Mouse (Mus musculus) urinary bladder, postnatal 4 days (tissue): ENCODE results near the gene Cyfip2.

Experiments used
- DNase-seq, 2 experiments: peaks; one replicate each; pipeline ENCODE4 v3.0.0; 2021 to 2022; ENCODE audit warnings: low spot score in 2 of 2

The Cyfip2 gene

GRCm38 (mm10) chr11:46308271-46308974 lies 4.2 kb downstream of the Cyfip2 start:
- DNase-seq = no peak

- DNase-seq = no peak
Measured at GRCm38 (mm10) chr11:46307768-46308167, 4.9 kb downstream of the Cyfip2 start.

- no peak for DNase-seq
Measured at GRCm38 (mm10) chr11:46306776-46307175, 5.9 kb downstream of the Cyfip2 start.

- no peak for DNase-seq
Measured at GRCm38 (mm10) chr11:46305881-46306520, 6.7 kb downstream of the Cyfip2 start.

- DNase-seq = no peak
Measured at GRCm38 (mm10) chr11:46304864-46305710, 7.6 kb downstream of the Cyfip2 start.

GRCm38 (mm10) chr11:46304093-46304492 lies 8.6 kb downstream of the Cyfip2 start:
- no peak for DNase-seq

- DNase-seq = no peak
Measured at GRCm38 (mm10) chr11:46302471-46302870, 10.2 kb downstream of the Cyfip2 start.

GRCm38 (mm10) chr11:46301579-46302248 lies 10.9 kb downstream of the Cyfip2 start:
- DNase-seq = no peak

- no peak for DNase-seq
Measured at GRCm38 (mm10) chr11:46299901-46300300, 12.8 kb downstream of the Cyfip2 start.

- no peak for DNase-seq
Measured at GRCm38 (mm10) chr11:46298889-46299785, 13.5 kb downstream of the Cyfip2 start.

- DNase-seq = no peak
Measured at GRCm38 (mm10) chr11:46294390-46294789, 18.3 kb downstream of the Cyfip2 start.

GRCm38 (mm10) chr11:46293491-46293890 lies 19.2 kb downstream of the Cyfip2 start:
- no peak for DNase-seq

- DNase-seq = no peak
Measured at GRCm38 (mm10) chr11:46290988-46291405, 21.7 kb downstream of the Cyfip2 start.

- no peak for DNase-seq
Measured at GRCm38 (mm10) chr11:46289561-46289960, 23.1 kb downstream of the Cyfip2 start.

GRCm38 (mm10) chr11:46289022-46289421 lies 23.6 kb downstream of the Cyfip2 start:
- no peak for DNase-seq

GRCm38 (mm10) chr11:46288091-46288490 lies 24.6 kb downstream of the Cyfip2 start:
- no peak for DNase-seq

- DNase-seq = no peak
Measured at GRCm38 (mm10) chr11:46286803-46287202, 25.9 kb downstream of the Cyfip2 start.

- DNase-seq = no peak
Measured at GRCm38 (mm10) chr11:46283800-46284199, 28.9 kb downstream of the Cyfip2 start.

GRCm38 (mm10) chr11:46282612-46283011 lies 30.0 kb downstream of the Cyfip2 start:
- DNase-seq = no peak

- no peak for DNase-seq
Measured at GRCm38 (mm10) chr11:46278709-46279108, 34.0 kb downstream of the Cyfip2 start.

GRCm38 (mm10) chr11:46278140-46278539 lies 34.5 kb downstream of the Cyfip2 start:
- DNase-seq = no peak
